Mouse (Mus musculus): ENCODE measurements around the gene Clcnka. TPM values are rescaled to one million over a fixed set of nuclear protein-coding genes. Genes with fewer than 3 reads are reported as not detected.
A peak's percentile ranks its signal among the peaks of the same experiment; 100 is the strongest.

Clcnka gene
- polyA plus RNA-seq (2014; fragmentation: Nextera tagmentation; extraction: Ambion mirVana): 0.30 TPM in 1 of 2 replicates, not detected in the other

- H3K4me1 ChIP-seq (replicated peaks; ENCODE audit: control insufficient read depth, insufficient read depth, low read length): peaks cover 5% of the 10 kb centered on the region; the same call in 1 of the 2 replicates
- no peak within 1 kb of the TSS for H3K4me3 ChIP-seq (ENCODE audit: low read depth, low read length)
- H3K27ac ChIP-seq (ENCODE audit: low read depth): no peak within 1 kb of the TSS
- H3K9ac ChIP-seq (ENCODE audit: low read length): no peak within 1 kb of the TSS
- no peak within 1 kb of the TSS for H3K4me2 ChIP-seq (ENCODE audit: low read length)
- no peaks in the 10 kb centered on the region for H3K36me3 ChIP-seq (ENCODE audit: control insufficient read depth, insufficient read depth, low read length)
- H3K9me3 ChIP-seq (ENCODE audit: control insufficient read depth, low read length): no peaks in the 10 kb centered on the region
- ATAC-seq (replicated peaks; ENCODE audit: low FRiP score, low TSS enrichment, low read depth) (no peak), DNase-seq (ENCODE audit: low spot score) (no peak)
- 57% methylated on average over 12 of the region's 12 CpGs for WGBS
- H3K27me3 ChIP-seq (replicated peaks; ENCODE audit: control insufficient read depth, insufficient read depth, low read length): no peaks in the 10 kb centered on the region
These were observed at the start of gene Clcnka for GRCm38 (mm10) chr4:141398545-141398944. Gene Clcnka (minus strand): TSS chr4:141398724.

GRCm38 (mm10) chr4:141446211-141446610, 47.7 kb upstream of the Clcnka start:
- H3K4me2 ChIP-seq (ENCODE audit: low read length): no peak overlapping the region
- no peak for ATAC-seq (replicated peaks; ENCODE audit: low FRiP score, low TSS enrichment, low read depth)
- DNase-seq (ENCODE audit: low spot score): no peak
- H3K9ac ChIP-seq (ENCODE audit: low read length): no peak overlapping the region
- H3K4me3 ChIP-seq (ENCODE audit: low read depth, low read length): no peak overlapping the region
- no peaks in the 10 kb centered on the region for H3K27me3 ChIP-seq (replicated peaks; ENCODE audit: control insufficient read depth, insufficient read depth, low read length)
- H3K27ac ChIP-seq (ENCODE audit: low read depth): no peak overlapping the region
- peaks cover 12% of the 10 kb centered on the region for H3K4me1 ChIP-seq (replicated peaks; ENCODE audit: control insufficient read depth, insufficient read depth, low read length)
- H3K36me3 ChIP-seq (ENCODE audit: control insufficient read depth, insufficient read depth, low read length): peaks cover 30% of the 10 kb centered on the region
- WGBS: 81% methylated on average over 7 of the region's 7 CpGs
- no peaks in the 10 kb centered on the region for H3K9me3 ChIP-seq (ENCODE audit: control insufficient read depth, low read length)

- H3K27ac ChIP-seq (ENCODE audit: low read depth): no peak overlapping the region
- ATAC-seq (replicated peaks; ENCODE audit: low FRiP score, low TSS enrichment, low read depth) (no peak), DNase-seq (ENCODE audit: low spot score) (no peak)
- H3K27me3 ChIP-seq (replicated peaks; ENCODE audit: control insufficient read depth, insufficient read depth, low read length): no peaks in the 10 kb centered on the region
- peak overlapping the region; percentile 84 for H3K4me2 ChIP-seq (ENCODE audit: low read length)
- WGBS: 13% methylated on average over 14 of the region's 14 CpGs
- peak overlapping the region; percentile 83 for H3K4me3 ChIP-seq (ENCODE audit: low read depth, low read length)
- H3K9me3 ChIP-seq (ENCODE audit: control insufficient read depth, low read length): no peaks in the 10 kb centered on the region
- H3K9ac ChIP-seq (ENCODE audit: low read length): peak overlapping the region; percentile 90
- peaks cover 12% of the 10 kb centered on the region for H3K4me1 ChIP-seq (replicated peaks; ENCODE audit: control insufficient read depth, insufficient read depth, low read length)
- peaks cover 30% of the 10 kb centered on the region for H3K36me3 ChIP-seq (ENCODE audit: control insufficient read depth, insufficient read depth, low read length)
These were observed 46.8 kb upstream of the Clcnka start for GRCm38 (mm10) chr4:141445328-141445720.

GRCm38 (mm10) chr4:141444451-141445327, 46.2 kb upstream of the Clcnka start, which contains the start of gene Zbtb17:
Gene Zbtb17 (plus strand): TSS chr4:141444654.
- under 1% methylated on average over 75 of the region's 102 CpGs for WGBS
- Histone ChIP-seq H3K4me1 (replicated peaks; ENCODE audit: control insufficient read depth, insufficient read depth, low read length) (peaks cover 12% of the 10 kb centered on the region), H3K4me3 (ENCODE audit: low read depth, low read length) (peak within 1 kb of the TSS; percentile 83), H3K27ac (ENCODE audit: low read depth) (peak within 1 kb of the TSS; percentile 55), H3K27me3 (replicated peaks; ENCODE audit: control insufficient read depth, insufficient read depth, low read length) (no peaks in the 10 kb centered on the region), H3K9ac (ENCODE audit: low read length) (peak within 1 kb of the TSS; percentile 90), H3K4me2 (ENCODE audit: low read length) (peak within 1 kb of the TSS; percentile 84), H3K36me3 (ENCODE audit: control insufficient read depth, insufficient read depth, low read length) (peaks cover 28% of the 10 kb centered on the region), H3K9me3 (ENCODE audit: control insufficient read depth, low read length) (no peaks in the 10 kb centered on the region)
- DNase-seq (ENCODE audit: low spot score): peak; percentile 94
- peak; percentile 92 for ATAC-seq (replicated peaks; ENCODE audit: low FRiP score, low TSS enrichment, low read depth)

GRCm38 (mm10) chr4:141443641-141444429, 45.3 kb upstream of the Clcnka start:
- Histone ChIP-seq H3K4me1 (replicated peaks; ENCODE audit: control insufficient read depth, insufficient read depth, low read length) (peaks cover 12% of the 10 kb centered on the region), H3K9me3 (ENCODE audit: control insufficient read depth, low read length) (no peaks in the 10 kb centered on the region), H3K9ac (ENCODE audit: low read length) (peak overlapping the region; percentile 90), H3K27ac (ENCODE audit: low read depth) (no peak overlapping the region), H3K27me3 (replicated peaks; ENCODE audit: control insufficient read depth, insufficient read depth, low read length) (no peaks in the 10 kb centered on the region), H3K4me2 (ENCODE audit: low read length) (peak overlapping the region; percentile 55), H3K36me3 (ENCODE audit: control insufficient read depth, insufficient read depth, low read length) (peaks cover 19% of the 10 kb centered on the region), H3K4me3 (ENCODE audit: low read depth, low read length) (peak overlapping the region; percentile 83)
- no peak for DNase-seq (ENCODE audit: low spot score)
- 41% methylated on average over 11 of the region's 11 CpGs for WGBS
- ATAC-seq (replicated peaks; ENCODE audit: low FRiP score, low TSS enrichment, low read depth): peak; percentile 17; the same call in 1 of the 2 replicates

GRCm38 (mm10) chr4:141440877-141441276, 42.4 kb upstream of the Clcnka start:
- H3K9me3 ChIP-seq (ENCODE audit: control insufficient read depth, low read length): no peaks in the 10 kb centered on the region
- no peak overlapping the region for H3K4me2 ChIP-seq (ENCODE audit: low read length)
- ATAC-seq (replicated peaks; ENCODE audit: low FRiP score, low TSS enrichment, low read depth) (no peak), DNase-seq (ENCODE audit: low spot score) (no peak)
- peaks cover 12% of the 10 kb centered on the region for H3K4me1 ChIP-seq (replicated peaks; ENCODE audit: control insufficient read depth, insufficient read depth, low read length)
- no peak overlapping the region for H3K27ac ChIP-seq (ENCODE audit: low read depth)
- H3K36me3 ChIP-seq (ENCODE audit: control insufficient read depth, insufficient read depth, low read length): no peaks in the 10 kb centered on the region
- H3K9ac ChIP-seq (ENCODE audit: low read length): no peak overlapping the region
- H3K27me3 ChIP-seq (replicated peaks; ENCODE audit: control insufficient read depth, insufficient read depth, low read length): no peaks in the 10 kb centered on the region
- H3K4me3 ChIP-seq (ENCODE audit: low read depth, low read length): no peak overlapping the region

GRCm38 (mm10) chr4:141439083-141439803, 40.7 kb upstream of the Clcnka start:
- no peak overlapping the region for H3K9ac ChIP-seq (ENCODE audit: low read length)
- no peak overlapping the region for H3K27ac ChIP-seq (ENCODE audit: low read depth)
- WGBS: 78% methylated on average over 12 of the region's 12 CpGs
- no peaks in the 10 kb centered on the region for H3K9me3 ChIP-seq (ENCODE audit: control insufficient read depth, low read length)
- H3K4me3 ChIP-seq (ENCODE audit: low read depth, low read length): no peak overlapping the region
- DNase-seq (ENCODE audit: low spot score) (no peak), ATAC-seq (replicated peaks; ENCODE audit: low FRiP score, low TSS enrichment, low read depth) (no peak)
- H3K27me3 ChIP-seq (replicated peaks; ENCODE audit: control insufficient read depth, insufficient read depth, low read length): no peaks in the 10 kb centered on the region
- H3K4me2 ChIP-seq (ENCODE audit: low read length): no peak overlapping the region
- H3K4me1 ChIP-seq (replicated peaks; ENCODE audit: control insufficient read depth, insufficient read depth, low read length): peaks cover 5% of the 10 kb centered on the region; the same call in 1 of the 2 replicates
- H3K36me3 ChIP-seq (ENCODE audit: control insufficient read depth, insufficient read depth, low read length): no peaks in the 10 kb centered on the region

GRCm38 (mm10) chr4:141435974-141436373, 37.5 kb upstream of the Clcnka start, which contains the start of gene Srarp:
Gene Srarp (minus strand): TSS chr4:141436105.
- no peaks in the 10 kb centered on the region for H3K27me3 ChIP-seq (replicated peaks; ENCODE audit: control insufficient read depth, insufficient read depth, low read length)
- no peaks in the 10 kb centered on the region for H3K9me3 ChIP-seq (ENCODE audit: control insufficient read depth, low read length)
- no peak for ATAC-seq (replicated peaks; ENCODE audit: low FRiP score, low TSS enrichment, low read depth)
- no peaks in the 10 kb centered on the region for H3K4me1 ChIP-seq (replicated peaks; ENCODE audit: control insufficient read depth, insufficient read depth, low read length)
- no peak within 1 kb of the TSS for H3K4me2 ChIP-seq (ENCODE audit: low read length)
- H3K36me3 ChIP-seq (ENCODE audit: control insufficient read depth, insufficient read depth, low read length): no peaks in the 10 kb centered on the region
- no peak for DNase-seq (ENCODE audit: low spot score)
- no peak within 1 kb of the TSS for H3K27ac ChIP-seq (ENCODE audit: low read depth)
- H3K4me3 ChIP-seq (ENCODE audit: low read depth, low read length): no peak within 1 kb of the TSS
- no peak within 1 kb of the TSS for H3K9ac ChIP-seq (ENCODE audit: low read length)
- WGBS: 81% methylated on average over 1 of the region's 1 CpGs
